Mouse (Mus musculus) inflammation-experienced regulatory T-cells, adult 6 months (primary cell): ENCODE measurements around the gene D16Ertd472e. TPM values are rescaled to one million over a fixed set of nuclear protein-coding genes. Genes with fewer than 3 reads are reported as not detected.
"Not testable (repeated sequence)": the region's sequence is repeated elsewhere in the genome, so short reads cannot be mapped to it uniquely, and the experiment has no call there.

Source experiments
- ATAC-seq: one replicate; pipeline ENCODE4 v1.8.0; 2017
- polyA plus RNA-seq, 3 experiments: library from polyadenylated mRNA; unstranded; fragments of 100-300 nt; shearing (Covaris generic); gene quantifications; one replicate each; pipeline ENCODE4 v1.2.1; 2017

Gene D16Ertd472e
- polyA plus RNA-seq, 3 experiments from 2014 or later, result 39.6 to 60.2 (median 48.6) TPM

GRCm38 (mm10) chr16:78564110-78564821 is 12.2 kb downstream of the D16Ertd472e start:
- peak; percentile 34 for ATAC-seq

- peak; percentile 75 for ATAC-seq
Measured at GRCm38 (mm10) chr16:78563093-78563971, 13.2 kb downstream of the D16Ertd472e start.

DNA sequence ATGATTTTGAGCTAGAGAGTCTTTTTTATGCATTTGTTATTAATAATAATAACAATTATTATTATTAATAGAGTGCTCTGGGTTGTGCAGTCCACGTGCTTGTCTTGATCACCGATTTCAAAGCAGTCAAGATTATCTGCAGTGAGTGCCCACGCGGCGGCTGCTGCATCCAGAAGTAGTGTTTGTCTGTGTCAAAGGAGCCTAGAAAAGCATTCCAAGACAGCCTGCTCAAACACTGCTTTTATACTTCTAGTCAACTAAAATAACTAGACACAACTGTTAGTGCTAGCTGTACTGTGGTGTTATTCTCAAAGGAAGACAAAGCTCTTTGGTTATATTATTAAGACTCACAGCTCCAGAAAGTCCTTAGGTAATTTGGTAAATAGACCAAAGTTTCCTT is 15.9 kb downstream of the D16Ertd472e start:
- ATAC-seq, result no peak

DNA sequence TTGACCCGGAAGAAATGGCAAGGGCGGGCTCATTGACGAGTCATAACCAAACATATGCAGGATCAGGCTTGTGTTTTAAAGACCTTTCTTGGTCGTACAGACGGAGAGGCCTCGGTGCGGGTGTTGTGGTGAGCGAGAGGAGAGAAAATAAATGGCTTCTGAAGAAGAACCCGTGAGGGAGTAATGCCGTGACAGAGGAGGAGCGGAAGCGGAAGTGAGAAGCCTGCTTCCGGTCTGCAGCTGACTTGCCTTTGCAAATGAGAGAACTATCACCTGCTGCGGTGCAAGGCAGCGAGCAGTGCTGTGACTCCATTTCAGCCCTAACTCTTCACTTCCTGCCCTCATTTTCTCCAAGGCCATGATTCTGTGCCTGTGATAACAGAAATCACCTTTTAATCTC is 16.4 kb downstream of the D16Ertd472e start:
- peak; percentile 55 for ATAC-seq

GRCm38 (mm10) chr16:78557573-78557972 is 18.9 kb downstream of the D16Ertd472e start:
- ATAC-seq, result peak; percentile 81

GRCm38 (mm10) chr16:78554911-78555648 is 21.4 kb downstream of the D16Ertd472e start:
- no peak for ATAC-seq

GRCm38 (mm10) chr16:78547367-78547766 is 29.1 kb downstream of the D16Ertd472e start:
- ATAC-seq, result no peak

GRCm38 (mm10) chr16:78546529-78546928 is 30.0 kb downstream of the D16Ertd472e start:
- peak; percentile 89 for ATAC-seq

DNA sequence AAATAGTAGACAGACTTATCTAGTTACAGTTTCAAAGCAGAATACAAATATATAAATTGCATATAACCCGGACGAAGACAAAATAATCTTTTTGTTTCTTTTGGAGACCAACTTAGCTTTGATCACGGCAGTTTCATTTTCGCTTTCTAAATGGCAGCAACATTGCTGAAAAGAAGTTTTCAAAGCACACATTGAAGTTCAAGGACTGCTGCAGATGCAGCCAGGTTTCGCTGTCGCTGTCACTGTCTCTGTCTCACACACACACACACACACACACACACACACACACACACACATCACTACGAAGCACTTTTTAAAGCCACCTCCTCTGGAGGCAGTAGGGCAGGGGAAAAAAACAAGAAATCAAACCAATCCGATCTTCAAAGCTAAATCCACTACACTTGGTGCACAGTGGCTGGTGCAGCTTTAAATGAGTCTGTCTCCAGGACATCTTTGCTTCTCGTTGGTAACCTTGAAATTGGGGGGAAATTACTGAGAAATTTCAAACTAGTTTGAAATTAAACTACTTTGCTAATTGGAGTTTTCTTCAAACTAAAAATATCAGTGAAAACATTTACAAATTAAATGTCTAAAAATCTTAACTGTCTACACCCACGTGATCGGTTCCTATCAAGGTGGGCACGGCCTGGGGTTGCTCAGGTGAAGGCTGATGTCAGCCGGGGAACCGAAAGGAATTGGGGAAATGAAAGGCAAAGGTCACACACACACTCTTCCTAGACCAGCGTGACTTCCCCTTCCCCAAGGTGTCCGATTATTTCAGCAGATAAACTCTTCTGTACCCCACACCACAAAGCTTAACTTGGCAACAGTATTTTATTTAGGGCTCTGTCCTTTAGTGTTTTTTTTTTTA is 35.9 kb downstream of the D16Ertd472e start:
- peak; percentile 83 for ATAC-seq

- peak; percentile 28 for ATAC-seq
Measured at GRCm38 (mm10) chr16:78537798-78538422, 38.6 kb downstream of the D16Ertd472e start.

GRCm38 (mm10) chr16:78537322-78537721 is 39.2 kb downstream of the D16Ertd472e start:
- ATAC-seq, result peak; percentile 18

- ATAC-seq, result no peak
Measured at GRCm38 (mm10) chr16:78534468-78534867, 42.0 kb downstream of the D16Ertd472e start.

DNA sequence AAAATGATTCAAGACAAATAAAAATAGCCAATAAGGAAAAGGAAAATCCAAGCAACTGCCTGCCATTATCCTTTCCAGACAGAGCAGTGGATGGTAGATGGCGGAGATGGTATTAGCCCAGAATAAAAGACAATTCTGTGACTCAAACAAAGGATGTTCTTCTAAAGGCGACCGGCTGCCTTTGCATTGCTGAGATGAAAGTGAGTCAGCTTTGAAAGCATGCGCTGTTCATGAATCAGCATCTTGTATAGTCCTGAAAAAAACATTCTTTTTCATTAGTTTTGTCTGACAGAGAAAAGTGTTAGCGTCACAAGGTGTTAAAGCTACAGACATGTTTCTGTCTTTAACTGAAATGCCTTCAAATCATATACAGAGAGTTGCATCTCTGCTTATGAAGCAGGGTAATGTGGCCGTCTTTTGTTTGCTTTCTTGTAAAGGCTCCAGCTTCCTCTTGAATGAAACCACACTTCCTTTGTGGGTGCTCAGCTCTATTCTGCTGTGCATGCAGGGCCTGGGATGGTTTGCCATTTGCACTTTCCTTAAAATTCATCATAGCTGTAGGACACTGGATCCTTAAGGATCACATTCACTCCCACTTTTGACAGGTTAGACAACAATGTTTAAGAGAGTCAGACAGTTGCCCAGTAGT is 44.4 kb downstream of the D16Ertd472e start:
- ATAC-seq, result peak; percentile 84

- ATAC-seq, result no peak
Measured at GRCm38 (mm10) chr16:78522974-78523373, 53.5 kb downstream of the D16Ertd472e start.

- no peak for ATAC-seq
Measured at GRCm38 (mm10) chr16:78518697-78519096, 57.8 kb downstream of the D16Ertd472e start.

- no peak for ATAC-seq
Measured at GRCm38 (mm10) chr16:78517171-78517570, 59.3 kb downstream of the D16Ertd472e start.

DNA sequence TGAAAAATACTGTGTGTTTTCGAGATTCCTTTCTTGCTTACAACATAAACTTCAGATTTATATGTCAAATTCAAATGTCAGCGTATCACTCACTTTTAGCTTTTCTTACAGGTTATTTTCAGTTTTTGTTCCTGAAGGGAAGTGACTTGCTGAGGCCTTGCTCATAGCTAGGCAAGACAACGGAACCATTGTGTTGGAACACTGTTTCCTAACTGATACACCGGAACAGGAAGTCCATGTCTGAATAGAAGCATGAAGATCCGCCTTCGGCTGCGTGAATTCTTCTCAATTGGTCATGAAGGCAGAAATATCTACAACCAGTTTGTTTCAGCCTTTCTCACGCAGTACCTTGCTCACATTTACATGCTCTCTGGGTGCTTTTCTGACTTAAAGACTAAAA is 65.0 kb downstream of the D16Ertd472e start:
- no peak for ATAC-seq

DNA sequence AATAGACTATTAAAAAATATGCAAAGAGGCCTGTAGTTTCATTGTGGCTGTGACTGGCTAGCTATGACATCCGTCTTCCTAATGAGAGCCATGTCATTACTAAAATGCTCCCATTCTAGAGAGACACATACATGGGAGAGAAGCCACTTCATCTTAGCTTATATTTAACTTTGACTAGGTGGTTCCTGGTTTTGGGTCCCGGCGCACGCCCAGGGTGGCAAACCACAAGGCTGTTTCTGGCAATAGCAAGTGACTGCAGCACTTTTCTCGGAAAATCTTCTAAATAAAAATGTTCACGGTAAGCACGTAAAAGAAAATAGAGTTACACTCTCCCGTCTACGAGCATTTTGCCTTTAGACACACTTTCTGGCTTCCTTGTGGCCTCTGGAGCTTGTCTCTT is 74.0 kb downstream of the D16Ertd472e start:
- no peak for ATAC-seq

DNA sequence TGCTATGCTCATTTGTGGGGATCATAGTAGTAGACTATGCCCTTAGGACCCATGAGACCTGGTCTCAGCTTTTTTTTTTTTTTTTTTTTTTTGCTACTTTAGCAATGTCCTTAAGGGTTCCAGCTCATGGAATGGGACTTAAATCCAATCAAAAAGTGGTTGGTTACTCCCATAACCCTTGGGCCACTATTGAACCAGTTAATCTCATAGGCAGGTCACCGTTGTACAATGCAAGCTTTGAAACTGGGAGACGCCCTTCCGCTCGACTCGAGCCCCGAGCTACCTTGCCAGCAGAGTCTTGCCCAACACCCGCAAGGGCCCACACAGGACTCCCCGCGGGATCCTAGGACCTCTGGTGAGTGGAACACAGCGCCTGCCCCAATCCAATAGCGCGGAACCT is 83.8 kb downstream of the D16Ertd472e start:
- not testable (repeated sequence) for ATAC-seq

DNA sequence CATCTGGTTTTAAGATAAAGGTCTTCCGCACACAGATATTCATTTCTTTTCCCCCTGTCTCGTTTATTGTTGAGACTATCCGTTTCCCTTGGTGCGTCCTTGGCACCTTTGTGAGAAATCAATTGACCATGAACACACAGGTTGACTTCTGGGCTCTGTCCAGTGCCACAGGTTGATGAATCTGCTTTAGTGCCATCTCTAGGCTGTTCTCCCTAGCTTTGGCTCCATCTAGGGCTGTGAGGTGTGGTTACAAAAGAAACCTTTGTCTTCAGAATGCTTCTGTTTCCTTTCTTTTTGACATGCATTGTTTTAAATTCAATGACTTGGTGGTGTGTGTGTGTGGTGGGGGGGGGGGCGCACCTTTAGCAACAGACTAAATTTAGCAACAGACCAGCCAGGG is 85.7 kb downstream of the D16Ertd472e start:
- ATAC-seq, result peak; percentile 26
